ENCODE assay signal across 8 mouse cellular contexts in the genomic region with DNA sequence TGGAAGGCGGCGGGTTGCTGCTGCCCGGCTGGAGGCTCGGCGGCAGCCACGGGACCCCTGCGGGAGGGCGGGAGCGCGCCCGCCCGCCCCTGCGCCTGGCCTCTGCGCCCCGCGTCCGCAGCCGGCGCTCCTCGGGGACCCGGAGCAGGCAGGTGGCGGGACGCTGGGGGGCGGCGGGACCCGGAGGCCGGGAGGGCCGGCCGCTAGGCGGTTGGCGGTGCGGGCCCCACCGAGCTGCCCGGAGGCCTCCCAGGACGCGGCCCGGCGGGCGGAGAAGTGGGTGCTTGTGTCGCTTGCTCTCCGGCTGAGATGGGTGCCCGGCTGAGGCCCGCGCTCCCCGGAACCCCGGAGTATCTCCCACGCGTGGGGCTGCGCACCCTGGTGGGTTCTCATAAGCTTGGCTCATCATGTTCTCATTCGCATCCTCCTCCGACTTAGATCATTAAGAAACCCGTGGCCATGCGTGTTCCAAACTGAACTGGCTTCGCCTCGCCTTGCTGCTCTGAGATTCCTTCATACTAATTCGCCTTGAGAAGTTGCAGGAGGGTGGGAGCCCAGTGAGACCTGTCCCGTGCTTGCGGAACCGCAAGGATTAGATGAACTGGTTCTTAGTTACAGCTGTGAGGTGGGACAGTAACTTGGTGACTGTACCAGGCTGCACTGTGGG. TPM values are rescaled to one million over a fixed set of nuclear protein-coding genes. Genes with fewer than 3 reads are reported as not detected.
DNase-seq lines count a peak whose midpoint lies in the region; ATAC-seq and TF ChIP-seq lines count a peak whose summit lies in the region.

No protein-coding gene starts in this region.

- H3K36me3 ChIP-seq in forebrain, postnatal 0 days (ENCODE audit: insufficient read depth): no peaks in the 10 kb centered on the region
- no peaks in the 10 kb centered on the region for H3K36me3 ChIP-seq in hindbrain, embryonic 16.5 days (ENCODE audit: control insufficient read depth, insufficient read depth, low read length)
- H3K36me3 ChIP-seq in midbrain, embryonic 13.5 days: no peaks in the 10 kb centered on the region

- intact Hi-C loops in left cerebral cortex, postnatal 25 days (cut with DNase I): loop anchor here (2.0 to 5.0 kb wide), 4 partner anchors 41 to 259 kb away; a partner anchor contains a TSS

- TF ChIP-seq CTCF in forebrain, postnatal 0 days (IDR thresholded peaks at IDR 0.05; ENCODE audit: low read depth): peak; percentile 33

- H3K27me3 ChIP-seq in forebrain, postnatal 0 days (ENCODE audit: insufficient read depth, low read length): no peaks in the 10 kb centered on the region
- no peaks in the 10 kb centered on the region for H3K27me3 ChIP-seq in hindbrain, embryonic 16.5 days (replicated peaks; ENCODE audit: control insufficient read depth, insufficient read depth, low read length)
- no peaks in the 10 kb centered on the region for H3K27me3 ChIP-seq in midbrain, embryonic 13.5 days

- H3K9me3 ChIP-seq in forebrain, postnatal 0 days (ENCODE audit: low read length): no peaks in the 10 kb centered on the region; the same call in 1 of the 2 replicates
- peaks cover 2% of the 10 kb centered on the region for H3K9me3 ChIP-seq in hindbrain, embryonic 16.5 days (ENCODE audit: control insufficient read depth, low read length)
- H3K9me3 ChIP-seq in midbrain, embryonic 13.5 days: no peaks in the 10 kb centered on the region; the same call in 1 of the 2 replicates

- peak; percentile 47 for DNase-seq in 3134 (ENCODE audit: extremely low read depth, insufficient read length, low spot score)
- peak; percentile 29 for DNase-seq in WW6 (ENCODE audit: low read depth, low spot score)
- DNase-seq in forebrain, postnatal 0 days: peak; percentile 73
- DNase-seq in left cerebral cortex, postnatal 25 days (ENCODE audit: low spot score in 2 of 2): peak; percentile 40 to 50
- DNase-seq in telencephalon, adult 2 months (ENCODE audit: low read depth, low spot score): peak; percentile 40
- DNase-seq in urinary bladder, postnatal 36 days (ENCODE audit: low spot score in 2 of 2): no peak

- H3K4me1 ChIP-seq in forebrain, postnatal 0 days (ENCODE audit: insufficient read depth): no peaks in the 10 kb centered on the region
- peaks cover 10% of the 10 kb centered on the region for H3K4me1 ChIP-seq in hindbrain, embryonic 16.5 days (ENCODE audit: control insufficient read depth, insufficient read depth, low read depth, low read length)
- H3K4me1 ChIP-seq in midbrain, embryonic 13.5 days (replicated peaks): peaks cover 18% of the 10 kb centered on the region

- peak; percentile 88 for ATAC-seq in forebrain, postnatal 0 days
- peak; percentile 76 for ATAC-seq in hindbrain, embryonic 16.5 days
- peak; percentile 73 for ATAC-seq in midbrain, embryonic 13.5 days

- peak overlapping the region; percentile 85 for H3K27ac ChIP-seq in forebrain, postnatal 0 days (ENCODE audit: low read depth, low read length)
- peak overlapping the region; percentile 87 for H3K27ac ChIP-seq in hindbrain, embryonic 16.5 days (ENCODE audit: low read depth, low read length)
- peak overlapping the region; percentile 70 for H3K27ac ChIP-seq in midbrain, embryonic 13.5 days

- H3K4me3 ChIP-seq in forebrain, postnatal 0 days (ENCODE audit: low read depth, low read length): peak overlapping the region; percentile 86
- peak overlapping the region; percentile 94 for H3K4me3 ChIP-seq in hindbrain, embryonic 16.5 days (ENCODE audit: low read length)
- peak overlapping the region; percentile 82 for H3K4me3 ChIP-seq in midbrain, embryonic 13.5 days (replicated peaks)

- WGBS in forebrain, postnatal 0 days: under 1% methylated on average over 33 of the region's 59 CpGs
- under 1% methylated on average over 40 of the region's 59 CpGs for WGBS in hindbrain, embryonic 16.5 days
- under 1% methylated on average over 46 of the region's 59 CpGs for WGBS in midbrain, embryonic 13.5 days

- H3K4me2 ChIP-seq in forebrain, postnatal 0 days (ENCODE audit: low read depth): peak overlapping the region; percentile 61
- peak overlapping the region; percentile 82 for H3K4me2 ChIP-seq in hindbrain, embryonic 16.5 days (ENCODE audit: low read length)
- peak overlapping the region; percentile 86 for H3K4me2 ChIP-seq in midbrain, embryonic 13.5 days (replicated peaks)

- peak overlapping the region; percentile 85 for H3K9ac ChIP-seq in forebrain, postnatal 0 days
- H3K9ac ChIP-seq in hindbrain, embryonic 16.5 days (ENCODE audit: low read depth, low read length): peak overlapping the region; percentile 96
- peak overlapping the region; percentile 89 for H3K9ac ChIP-seq in midbrain, embryonic 13.5 days (replicated peaks)

RNA-seq across cellular contexts. Expression of a gene that starts 14.6 kb away (rescaled TPM):
- total RNA-seq in forebrain, postnatal 0 days (2014; rRNA removed): 12.5 and 14.9 TPM in 2 replicates
- polyA plus RNA-seq in forebrain, postnatal 0 days (2015; fragmentation: Nextera tagmentation; extraction: Ambion mirVana): 7.8 and 11.7 TPM in 2 replicates
- 15.1 and 15.3 TPM in 2 replicates for polyA plus RNA-seq in hindbrain, embryonic 16.5 days (2015; fragmentation: Nextera tagmentation; extraction: Ambion mirVana)
- 10 to 100 TPM; 62.8 to 76.7 TPM for total RNA-seq in left cerebral cortex, postnatal 25 days (2021)
- 9.1 and 9.3 TPM in 2 replicates for polyA plus RNA-seq in midbrain, embryonic 13.5 days (2015; fragmentation: Nextera tagmentation; extraction: Ambion mirVana)

RNA-seq across cellular contexts. Expression of a gene that starts 30.1 kb away (rescaled TPM):
- not detected in 2 replicates for total RNA-seq in forebrain, postnatal 0 days (2014; rRNA removed)
- polyA plus RNA-seq in forebrain, postnatal 0 days (2015; fragmentation: Nextera tagmentation; extraction: Ambion mirVana): 0.03 TPM in 1 of 2 replicates, not detected in the other
- polyA plus RNA-seq in hindbrain, embryonic 16.5 days (2015; fragmentation: Nextera tagmentation; extraction: Ambion mirVana): 0.03 TPM in 1 of 2 replicates, not detected in the other
- under 1 TPM; 0.27 to 0.28 TPM for total RNA-seq in left cerebral cortex, postnatal 25 days (2021)
- polyA plus RNA-seq in midbrain, embryonic 13.5 days (2015; fragmentation: Nextera tagmentation; extraction: Ambion mirVana): not detected in 2 replicates

Comparison
In these comparisons a context has a peak if more than half of its experiments do, and no peak if none do; other contexts are left out.
1. DNase-seq: peak in 3134 (single experiment), WW6 (single experiment), forebrain, postnatal 0 days (single experiment), left cerebral cortex, postnatal 25 days (2 of 2) and telencephalon, adult 2 months (single experiment); none in urinary bladder, postnatal 36 days (0 of 2).
2. Peak in every context shown above with its lines, with median percentiles within 50 percentile points of each other: ATAC-seq, H3K27ac ChIP-seq, H3K4me2 ChIP-seq, H3K4me3 ChIP-seq and H3K9ac ChIP-seq.